Mouse (Mus musculus) CH12.LX (cell line): ENCODE measurements around the gene Dchs1. TPM values are rescaled to one million over a fixed set of nuclear protein-coding genes. Genes with fewer than 3 reads are reported as not detected.

ENCODE experiments used
- DNase-seq: peaks from one replicate; pipeline ENCODE4 v3.0.0-alpha.2; 2013; ENCODE audit errors: extremely low read depth
- H3K27ac ChIP-seq: 2 replicates; pipeline ENCODE4 v1.5.1; 2012; ENCODE audit warnings: low read depth, mild to moderate bottlenecking, control low read depth, moderate library complexity; ENCODE audit not compliant: insufficient read depth
- H3K27me3 ChIP-seq: replicated peaks from 2 replicates; pipeline ENCODE3; 2012; ENCODE audit warnings: inconsistent platforms
- H3K36me3 ChIP-seq, 2 experiments: replicated peaks in 1 of 2; 2 replicates each; pipeline versions ENCODE3 to v1.6.1; 2012; ENCODE audit warnings: inconsistent platforms in 1 of 2, low read length in 1 of 2, mild to moderate bottlenecking in 1 of 2, mixed read lengths in 1 of 2, moderate library complexity in 1 of 2; ENCODE audit not compliant: control insufficient read depth in 1 of 2, insufficient read depth in 1 of 2
- H3K4me1 ChIP-seq, 2 experiments: 2 replicates each; pipeline ENCODE4 v1.6.1; 2012; ENCODE audit warnings: inconsistent platforms in 1 of 2, moderate library complexity in 1 of 2; ENCODE audit not compliant: insufficient read depth in 2 of 2, control insufficient read depth in 1 of 2
- H3K4me2 ChIP-seq: 2 replicates; pipeline ENCODE4 v1.6.1; 2012; ENCODE audit warnings: low read depth, mild to moderate bottlenecking, control low read depth; ENCODE audit not compliant: poor library complexity, insufficient read depth, severe bottlenecking
- H3K4me3 ChIP-seq, 3 experiments: fragments of 150-350 bp in 1 of 3; sonication (generic) in 1 of 3; replicated peaks in 1 of 3; 2 replicates each; pipeline versions ENCODE3 to v1.5.1; 2011 to 2012; ENCODE audit warnings: low read depth in 2 of 3, low read length in 2 of 3, mild to moderate bottlenecking in 2 of 3, moderate library complexity in 2 of 3, control low read depth in 1 of 3, improper control_type of control experiment in 1 of 3, inconsistent platforms in 1 of 3, mixed read lengths in 1 of 3; ENCODE audit not compliant: poor library complexity in 1 of 3
- H3K79me2 ChIP-seq: replicated peaks from 2 replicates; pipeline ENCODE4 v1.6.1; 2012; ENCODE audit warnings: mild to moderate bottlenecking, moderate library complexity; ENCODE audit not compliant: control insufficient read depth, poor library complexity, insufficient read depth, severe bottlenecking; ENCODE audit errors: extremely low read depth
- H3K9ac ChIP-seq: 2 replicates; pipeline ENCODE4 v1.6.1; 2012; ENCODE audit warnings: low read depth, mild to moderate bottlenecking, control low read depth, moderate library complexity; ENCODE audit not compliant: insufficient read depth
- H3K9me3 ChIP-seq: replicated peaks from 2 replicates; pipeline ENCODE3; 2012; ENCODE audit warnings: low read length, inconsistent platforms, mixed read lengths
- BHLHE40 ChIP-seq: IDR thresholded peaks from 2 replicates; pipeline ENCODE4 v1.6.1; 2011; ENCODE audit warnings: mild to moderate bottlenecking, low read depth, low read length, improper control_type of control experiment
- GABPA ChIP-seq: IDR thresholded peaks from 2 replicates; pipeline ENCODE4 v1.6.1; 2012; ENCODE audit warnings: low read depth, low read length, improper control_type of control experiment, inconsistent platforms; ENCODE audit not compliant: insufficient replicate concordance
- HCFC1 ChIP-seq: IDR thresholded peaks from 2 replicates; pipeline ENCODE4 v1.6.1; 2012; ENCODE audit warnings: low read depth, mild to moderate bottlenecking, inconsistent platforms, low read length, improper control_type of control experiment
- KAT2A ChIP-seq: IDR thresholded peaks from 2 replicates; pipeline ENCODE4 v1.6.1; 2012; ENCODE audit warnings: low read length, improper control_type of control experiment, inconsistent platforms; ENCODE audit not compliant: insufficient replicate concordance
- MEF2A ChIP-seq: IDR thresholded peaks from 2 replicates; pipeline ENCODE4 v1.6.1; 2014; ENCODE audit warnings: low read depth, mild to moderate bottlenecking, inconsistent platforms, low read length, improper control_type of control experiment, borderline replicate concordance
- MXI1 ChIP-seq: IDR thresholded peaks from 2 replicates; pipeline ENCODE4 v1.6.1; 2011; ENCODE audit warnings: mild to moderate bottlenecking, low read depth, low read length, improper control_type of control experiment
- NELFE ChIP-seq: IDR thresholded peaks from 2 replicates; pipeline ENCODE4 v1.6.1; 2011; ENCODE audit warnings: low read depth, low read length, improper control_type of control experiment
- NRF1 ChIP-seq: IDR thresholded peaks from 2 replicates; pipeline ENCODE4 v1.6.1; 2014; ENCODE audit warnings: low read depth, mild to moderate bottlenecking, inconsistent platforms, low read length, improper control_type of control experiment, moderate library complexity
- POLR2A ChIP-seq: IDR thresholded peaks from 2 replicates; pipeline ENCODE4 v1.6.1; 2011; ENCODE audit warnings: low read depth, mild to moderate bottlenecking, improper control_type of control experiment, low read length
- POLR2AphosphoS2 ChIP-seq: IDR thresholded peaks from 2 replicates; pipeline ENCODE4 v1.6.1; 2011; ENCODE audit warnings: low read depth, low read length, improper control_type of control experiment
- RAD21 ChIP-seq: IDR thresholded peaks from 2 replicates; pipeline ENCODE4 v1.6.1; 2011; ENCODE audit warnings: low read depth, mild to moderate bottlenecking, low read length, improper control_type of control experiment, moderate library complexity
- USF1 ChIP-seq: IDR thresholded peaks from 2 replicates; pipeline ENCODE4 v1.6.1; 2014; ENCODE audit warnings: low read depth, mild to moderate bottlenecking, inconsistent platforms, low read length, improper control_type of control experiment
- USF2 ChIP-seq: conservative IDR thresholded peaks from 2 replicates; pipeline ENCODE4 v1.6.1; 2011; ENCODE audit warnings: low read depth, low read length, improper control_type of control experiment
- ZKSCAN1 ChIP-seq: IDR thresholded peaks from 2 replicates; pipeline ENCODE4 v1.6.1; 2012; ENCODE audit warnings: low read depth, inconsistent platforms, low read length, improper control_type of control experiment, borderline replicate concordance
- dilution Hi-C: fragments of 300-500 bp; cut with MboI; formaldehyde crosslinking; loops from 2 replicates; pipeline ENCODE4 v1.14.3; 2020; ENCODE audit warnings: low sequenced_read_pairs; ENCODE audit not compliant: extremely low pct_unique_long_range_greater_than_20kb, extremely low pct_ligation_motif_present
- in situ Hi-C: fragments of 300-500 bp; cut with MboI; formaldehyde crosslinking; loops from 3 replicates; pipeline ENCODE4 v1.14.3; 2019; ENCODE audit warnings: low sequenced_read_pairs, low pct_ligation_motif_present, low pct_unique_long_range_greater_than_20kb, mixed read lengths
- polyA plus RNA-seq: library from polyadenylated mRNA; unstranded; fragments of >175 nt; gene quantifications from 2 replicates; pipeline ENCODE4 v1.2.1, GENCODE M21; 2012; ENCODE audit warnings: low read depth; ENCODE audit not compliant: insufficient read length
- total RNA-seq, 2 experiments: library from RNA; depleted of rRNA; stranded (reverse); fragments of 300-350 nt in 1 of 2; fragments of >200 nt in 1 of 2; gene quantifications; 2 replicates each; pipeline ENCODE4 v1.2.3; 2012 to 2014

The Dchs1 gene
- total and polyA plus RNA-seq, 3 experiments = 0.03 to 0.04 TPM; not detected in 1

- H3K27ac ChIP-seq = no peak overlapping the region
- TF ChIP-seq RAD21 = no peak
- TF ChIP-seq BHLHE40 = no peak
- no peak for TF ChIP-seq GABPA
- no peak for TF ChIP-seq NELFE
- no peak for TF ChIP-seq ZKSCAN1
- no peak for TF ChIP-seq POLR2A
- TF ChIP-seq MXI1 = no peak
- TF ChIP-seq NRF1 = no peak
- TF ChIP-seq USF2 = no peak
- no peak for TF ChIP-seq MEF2A
- no peak for TF ChIP-seq POLR2AphosphoS2
- no peak for TF ChIP-seq KAT2A
- no peak for TF ChIP-seq HCFC1
- TF ChIP-seq, all 38 proteins: peak for 0
- in situ Hi-C loops = loop anchor here (10.0 kb wide), 1 partner anchor 159 kb away; the partner anchor contains the start of genes Arfip2, Gm45799 and Timm10b
- Histone ChIP-seq H3K4me3 (no peak overlapping the region), H3K27me3 (no peaks in the 10 kb centered on the region), H3K9ac (no peak overlapping the region), H3K4me2 (no peak overlapping the region), H3K79me2 (no peaks in the 10 kb centered on the region), H3K9me3 (no peaks in the 10 kb centered on the region), H3K4me1 (peaks cover 0 to 9% of the 10 kb centered on the region in 2 experiments; a peak in 2 of 4 replicates), H3K36me3 (peaks cover 9 to 21% of the 10 kb centered on the region in 2 experiments)
- dilution Hi-C loops = no loop called here
- no peak for DNase-seq
Observed at GRCm38 (mm10) chr7:105803428-105803827, 16.0 kb upstream of the Dchs1 start.

DNA sequence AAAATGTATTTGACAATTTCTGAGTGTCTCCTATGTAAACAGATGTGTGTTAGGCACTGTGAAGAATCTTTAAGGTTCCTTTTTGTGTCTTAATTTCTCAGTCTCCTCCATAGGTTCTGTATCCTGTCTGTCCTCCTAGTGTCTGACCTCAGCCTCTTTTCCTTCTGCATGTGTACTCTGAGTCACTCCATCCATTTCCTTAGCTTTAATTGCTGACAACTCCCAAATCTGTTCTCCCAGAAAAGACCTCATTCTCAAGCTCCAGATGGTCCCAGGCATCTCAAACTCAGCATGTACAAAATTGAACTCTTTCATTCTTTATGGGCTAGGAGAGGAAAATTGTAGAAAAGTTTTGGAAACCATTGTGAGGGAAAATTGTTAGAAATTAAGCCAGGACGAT, 15.3 kb upstream of the Dchs1 start:
- Histone ChIP-seq H3K36me3 (peaks cover 5 to 15% of the 10 kb centered on the region in 2 experiments), H3K4me3 (no peak overlapping the region), H3K27me3 (no peaks in the 10 kb centered on the region), H3K4me1 (peaks cover 0 to 4% of the 10 kb centered on the region in 2 experiments; a peak in 1 of 4 replicates), H3K27ac (no peak overlapping the region), H3K79me2 (no peaks in the 10 kb centered on the region), H3K9ac (no peak overlapping the region), H3K4me2 (no peak overlapping the region), H3K9me3 (no peaks in the 10 kb centered on the region)
- in situ Hi-C loops (loop anchor here (10.0 kb wide), 1 partner anchor 158 kb away; the partner anchor contains the start of genes Arfip2, Gm45799 and Timm10b), dilution Hi-C loops (no loop called here)
- TF ChIP-seq USF1 = no peak
- TF ChIP-seq NRF1 = no peak
- DNase-seq = no peak
